Mouse (Mus musculus) forebrain, embryonic 10.5 days (tissue): ENCODE data around the gene 4933407L21Rik. TPM values are rescaled to one million over a fixed set of nuclear protein-coding genes. Genes with fewer than 3 reads are reported as not detected.
"Not testable (repeated sequence)": the region's sequence is repeated elsewhere in the genome, so short reads cannot be mapped to it uniquely, and the experiment has no call there.

ENCODE experiments used
- DNase-seq: peaks from one replicate; pipeline ENCODE4 v3.0.0-alpha.2; 2017; ENCODE audit warnings: low spot score; ENCODE audit errors: extremely low spot score
- H3K27ac ChIP-seq: fragments of 300-500 bp; sonication (generic); 2 replicates; pipeline ENCODE4 v1.5.1; 2016; ENCODE audit warnings: mild to moderate bottlenecking
- H3K27me3 ChIP-seq: fragments of 300-500 bp; sonication (generic); 2 replicates; pipeline ENCODE4 v1.6.1; 2016; ENCODE audit warnings: mild to moderate bottlenecking; ENCODE audit not compliant: poor library complexity, severe bottlenecking
- H3K36me3 ChIP-seq: fragments of 300-500 bp; sonication (generic); replicated peaks from 2 replicates; pipeline ENCODE4 v1.6.1; 2016; ENCODE audit warnings: mild to moderate bottlenecking, moderate library complexity
- H3K4me1 ChIP-seq: fragments of 300-500 bp; sonication (generic); 2 replicates; pipeline ENCODE4 v1.6.1; 2016
- H3K4me3 ChIP-seq: fragments of 300-500 bp; sonication (generic); 2 replicates; pipeline ENCODE4 v1.5.1; 2016; ENCODE audit warnings: mild to moderate bottlenecking, moderate library complexity
- H3K9me3 ChIP-seq: fragments of 300-500 bp; sonication (generic); 2 replicates; pipeline ENCODE4 v1.6.1; 2016; ENCODE audit warnings: mild to moderate bottlenecking, moderate library complexity
- WGBS: fragments of 180-500 bp; shearing (Covaris S2); methylation state at CpG from one replicate; pipeline ENCODE4 v1.1.7; 2016; 5-methylcytosine and 5-hydroxymethylcytosine counted together
- polyA plus RNA-seq: library from polyadenylated mRNA; unstranded; fragments of >200 nt; fragmentation: Nextera tagmentation; extraction: Ambion mirVana; gene quantifications from 2 replicates; pipeline ENCODE4 v1.2.1, GENCODE M21; 2016

Gene 4933407L21Rik
- polyA plus RNA-seq, 1 experiment from 2014 or later = 0.30 TPM

GRCm38 (mm10) chr1:85973468-85973877 is 45.2 kb downstream of the 4933407L21Rik start:
- Histone ChIP-seq H3K36me3 (no peaks in the 10 kb centered on the region), H3K9me3 (no peaks in the 10 kb centered on the region), H3K4me3 (no peak overlapping the region), H3K27ac (no peak overlapping the region), H3K4me1 (no peaks in the 10 kb centered on the region), H3K27me3 (no peaks in the 10 kb centered on the region)
- 93% methylated on average over 2 of the region's 2 CpGs for WGBS
- no peak for DNase-seq

- Histone ChIP-seq H3K4me1 (no peaks in the 10 kb centered on the region), H3K27ac (no peak overlapping the region), H3K9me3 (no peaks in the 10 kb centered on the region), H3K27me3 (no peaks in the 10 kb centered on the region), H3K36me3 (no peaks in the 10 kb centered on the region), H3K4me3 (no peak overlapping the region)
- no peak for DNase-seq
- 95% methylated on average over 3 of the region's 3 CpGs for WGBS
These were observed 49.4 kb downstream of the 4933407L21Rik start for GRCm38 (mm10) chr1:85977709-85978108.

- Histone ChIP-seq H3K27me3 (no peaks in the 10 kb centered on the region), H3K36me3 (no peaks in the 10 kb centered on the region), H3K9me3 (no peaks in the 10 kb centered on the region), H3K27ac (no peak overlapping the region), H3K4me1 (no peaks in the 10 kb centered on the region), H3K4me3 (no peak overlapping the region)
- WGBS = 81% methylated on average over 7 of the region's 7 CpGs
- DNase-seq = no peak
These were observed 53.6 kb downstream of the 4933407L21Rik start for GRCm38 (mm10) chr1:85981738-85982357.

- H3K27ac ChIP-seq = no peak overlapping the region
- H3K36me3 ChIP-seq = no peaks in the 10 kb centered on the region
- H3K9me3 ChIP-seq = no peaks in the 10 kb centered on the region
- 86% methylated on average over 3 of the region's 3 CpGs for WGBS
- no peak for DNase-seq
- no peaks in the 10 kb centered on the region for H3K27me3 ChIP-seq
- H3K4me1 ChIP-seq = peaks cover 6% of the 10 kb centered on the region; the same call in 1 of the 2 replicates
- no peak overlapping the region for H3K4me3 ChIP-seq
These were observed 57.5 kb downstream of the 4933407L21Rik start for GRCm38 (mm10) chr1:85985784-85986183.

GRCm38 (mm10) chr1:85988351-85988750 is 60.1 kb downstream of the 4933407L21Rik start:
- H3K4me3 ChIP-seq = no peak overlapping the region
- no peaks in the 10 kb centered on the region for H3K9me3 ChIP-seq
- no peaks in the 10 kb centered on the region for H3K27me3 ChIP-seq
- WGBS = 79% methylated on average over 4 of the region's 4 CpGs
- H3K36me3 ChIP-seq = no peaks in the 10 kb centered on the region
- DNase-seq = no peak
- H3K27ac ChIP-seq = no peak overlapping the region
- peaks cover 6% of the 10 kb centered on the region; the same call in 1 of the 2 replicates for H3K4me1 ChIP-seq

- DNase-seq, H3K4me3 ChIP-seq, H3K27me3 ChIP-seq, H3K4me1 ChIP-seq, H3K27ac ChIP-seq, H3K9me3 ChIP-seq, H3K36me3 ChIP-seq: not testable (repeated sequence)
- WGBS = 92% methylated on average over 4 of the region's 4 CpGs
These were observed 60.6 kb downstream of the 4933407L21Rik start for GRCm38 (mm10) chr1:85988882-85989281.

Other genes starting within 250 kb of the 4933407L21Rik start
- 0.51 and 0.65 TPM in 2 replicates for gene A630001G21Rik, start 149.8 kb upstream of the 4933407L21Rik start, polyA plus RNA-seq
- gene Cab39, start 135.0 kb upstream of the 4933407L21Rik start, polyA plus RNA-seq = 34.0 TPM in 2 replicates
- 126 and 132 TPM in 2 replicates for gene Itm2c, start 34.2 kb upstream of the 4933407L21Rik start, polyA plus RNA-seq
- gene Gpr55, start 32.5 kb downstream of the 4933407L21Rik start, polyA plus RNA-seq = not detected in 2 replicates
- not detected in 2 replicates for gene Spata3, start 88.3 kb downstream of the 4933407L21Rik start, polyA plus RNA-seq
- 0.22 and 0.26 TPM in 2 replicates for gene 2810459M11Rik, start 117.4 kb downstream of the 4933407L21Rik start, polyA plus RNA-seq
- gene Psmd1, start 135.9 kb downstream of the 4933407L21Rik start, polyA plus RNA-seq = 244 and 249 TPM in 2 replicates
- 0.18 and 0.19 TPM in 2 replicates for gene Htr2b, start 183.5 kb downstream of the 4933407L21Rik start, polyA plus RNA-seq
- gene Gm21972, start 205.2 kb downstream of the 4933407L21Rik start, polyA plus RNA-seq = 0.20 TPM in 1 of 2 replicates, not detected in the other
- gene Armc9, start 226.3 kb downstream of the 4933407L21Rik start, polyA plus RNA-seq = 38.4 and 38.7 TPM in 2 replicates